Mouse (Mus musculus) E14TG2a.4 (cell line): ENCODE measurements around the gene BC030500.

Source experiments
- CTCF ChIP-seq: conservative IDR thresholded peaks from 2 replicates; pipeline ENCODE4 v1.5.1; 2014; ENCODE audit warnings: low read length
- NANOG ChIP-seq: IDR thresholded peaks from 2 replicates; pipeline ENCODE4 v1.6.1; 2014; ENCODE audit warnings: borderline replicate concordance, low read length, mixed read lengths

DNA sequence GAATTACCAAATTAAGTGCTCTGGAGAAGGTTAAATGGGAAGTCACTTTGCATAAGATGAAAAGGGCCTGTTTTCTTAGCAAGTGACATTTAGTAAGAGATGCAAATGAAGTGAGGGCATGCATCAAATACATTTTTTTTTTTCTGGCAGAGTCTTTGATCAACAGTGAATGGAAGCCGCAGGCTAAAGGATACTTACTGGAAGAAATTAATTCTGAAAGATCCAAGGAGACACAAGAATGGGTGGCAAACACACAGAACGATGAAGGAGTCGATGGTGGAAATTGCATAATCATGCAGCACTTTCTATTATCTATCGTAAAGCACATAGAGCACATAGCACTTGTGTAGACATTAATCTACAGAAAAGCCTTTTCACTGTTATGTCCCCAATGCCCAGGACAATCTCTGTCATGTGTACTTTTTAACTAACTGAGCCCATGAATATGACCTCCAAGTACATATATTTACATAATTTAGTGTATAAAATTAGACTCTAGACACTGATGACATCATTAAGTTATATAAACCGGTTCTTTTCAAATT is 45.7 kb downstream of the BC030500 start:
- TF ChIP-seq CTCF: no peak
- TF ChIP-seq NANOG: no peak
